Mouse (Mus musculus): ENCODE data around the gene Kcns1.

DNA sequence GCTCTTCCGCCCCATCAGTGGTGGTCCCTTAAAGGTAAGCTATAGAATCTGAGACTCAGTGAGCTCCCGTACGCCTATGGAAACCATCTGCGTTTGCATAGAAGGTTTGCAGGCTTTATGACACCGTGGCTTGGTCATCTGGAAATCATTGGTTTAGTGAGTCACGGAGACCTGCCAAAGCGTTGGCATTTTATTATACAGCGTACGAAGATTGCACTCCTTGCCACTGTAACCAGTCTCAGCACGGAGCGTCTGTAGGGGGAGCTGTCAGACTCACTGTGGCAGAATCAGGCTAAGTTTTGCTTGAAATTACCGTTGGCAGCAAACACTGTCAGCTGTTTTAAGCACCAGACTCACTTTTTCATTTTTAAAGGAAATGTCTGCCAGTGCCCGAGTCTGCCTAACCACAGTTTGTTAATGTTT, 44.4 kb downstream of the Kcns1 start:
- TF ChIP-seq CTCF (conservative IDR thresholded peaks at IDR 0.05; ENCODE audit: low read length), result peak; percentile 30; the same call in 1 of the 2 replicates
- TF ChIP-seq POU5F1 (IDR thresholded peaks at IDR 0.05; ENCODE audit: borderline replicate concordance, low read length), result no peak
- no peak for TF ChIP-seq NANOG (IDR thresholded peaks at IDR 0.05; ENCODE audit: borderline replicate concordance, low read length)
